Mouse (Mus musculus) ES-Bruce4 (cell line): ENCODE results near the gene Bud13. TPM values are rescaled to one million over a fixed set of nuclear protein-coding genes. Genes with fewer than 3 reads are reported as not detected.

Experiments used
- H3K27ac ChIP-seq: 2 replicates; pipeline ENCODE4 v1.5.1; 2012; ENCODE audit warnings: low read length, inconsistent platforms; ENCODE audit not compliant: insufficient read depth
- H3K27me3 ChIP-seq: 2 replicates; pipeline ENCODE4 v1.6.1; 2012; ENCODE audit warnings: mild to moderate bottlenecking, low read length, inconsistent platforms; ENCODE audit not compliant: control insufficient read depth, poor library complexity, insufficient read depth, severe bottlenecking
- H3K36me3 ChIP-seq: 2 replicates; pipeline ENCODE4 v1.6.1; 2012; ENCODE audit warnings: inconsistent platforms, mild to moderate bottlenecking, low read length, moderate library complexity; ENCODE audit not compliant: control insufficient read depth, poor library complexity, insufficient read depth, severe bottlenecking
- H3K4me1 ChIP-seq: one replicate; pipeline ENCODE4 v1.8.1; 2011; ENCODE audit warnings: low read length; ENCODE audit not compliant: control insufficient read depth, insufficient read depth
- H3K4me3 ChIP-seq: 2 replicates; pipeline ENCODE4 v1.5.1; 2011; ENCODE audit warnings: low read depth, mild to moderate bottlenecking, low read length
- H3K9ac ChIP-seq: 2 replicates; pipeline ENCODE4 v1.6.1; 2012; ENCODE audit warnings: low read depth, mild to moderate bottlenecking, inconsistent platforms; ENCODE audit not compliant: poor library complexity, severe bottlenecking
- H3K9me3 ChIP-seq: replicated peaks from 2 replicates; pipeline ENCODE4 v1.6.1; 2012; ENCODE audit warnings: mild to moderate bottlenecking, low read length, inconsistent platforms; ENCODE audit not compliant: control insufficient read depth, poor library complexity, insufficient read depth, severe bottlenecking
- CTCF ChIP-seq: IDR thresholded peaks from one replicate; pipeline ENCODE4 v1.8.1; 2011; ENCODE audit warnings: low read depth, low read length
- EP300 ChIP-seq: IDR thresholded peaks from 2 replicates; pipeline ENCODE4 v1.6.1; 2011; ENCODE audit warnings: low read depth, low read length; ENCODE audit not compliant: insufficient read depth
- POLR2A ChIP-seq: IDR thresholded peaks from one replicate; pipeline ENCODE4 v1.8.1; 2011; ENCODE audit warnings: low read length; ENCODE audit not compliant: insufficient read depth
- polyA plus RNA-seq: library from polyadenylated mRNA; stranded (reverse); fragments of >200 nt; gene quantifications from 2 replicates; pipeline ENCODE4 v1.2.4, GENCODE M21; 2011; ENCODE audit warnings: low read depth; ENCODE audit not compliant: missing spikeins, insufficient read depth, insufficient read length

Bud13 gene
- polyA plus RNA-seq, 1 experiment = 28.5 TPM

GRCm38 (mm10) chr9:46337331-46337730 lies 54.5 kb downstream of the Bud13 start:
- H3K4me1 ChIP-seq = peaks cover 2% of the 10 kb centered on the region
- H3K9ac ChIP-seq = no peak overlapping the region
- H3K27me3 ChIP-seq = no peaks in the 10 kb centered on the region
- no peak overlapping the region for H3K4me3 ChIP-seq
- TF ChIP-seq POLR2A (no peak), EP300 (no peak), CTCF (no peak)
- H3K9me3 ChIP-seq = no peaks in the 10 kb centered on the region; the same call in 1 of the 2 replicates
- H3K27ac ChIP-seq = no peak overlapping the region
- no peaks in the 10 kb centered on the region for H3K36me3 ChIP-seq

- Histone ChIP-seq H3K27ac (no peak overlapping the region), H3K27me3 (no peaks in the 10 kb centered on the region), H3K4me1 (peaks cover 2% of the 10 kb centered on the region), H3K4me3 (no peak overlapping the region), H3K36me3 (no peaks in the 10 kb centered on the region), H3K9me3 (no peaks in the 10 kb centered on the region; the same call in 1 of the 2 replicates), H3K9ac (no peak overlapping the region)
- 0 out of 2 replicates have a peak, but pooled peaks have one; percentile 13 for TF ChIP-seq EP300
- no peak for TF ChIP-seq CTCF
- TF ChIP-seq POLR2A = no peak
Observed at GRCm38 (mm10) chr9:46337852-46338291, 55.1 kb downstream of the Bud13 start.

GRCm38 (mm10) chr9:46338384-46338783 lies 55.6 kb downstream of the Bud13 start:
- Histone ChIP-seq H3K36me3 (no peaks in the 10 kb centered on the region), H3K4me1 (peaks cover 2% of the 10 kb centered on the region), H3K9ac (no peak overlapping the region), H3K4me3 (no peak overlapping the region), H3K9me3 (no peaks in the 10 kb centered on the region; the same call in 1 of the 2 replicates), H3K27me3 (no peaks in the 10 kb centered on the region), H3K27ac (peak overlapping the region; percentile 83)
- no peak for TF ChIP-seq CTCF
- TF ChIP-seq EP300 = no peak
- no peak for TF ChIP-seq POLR2A

GRCm38 (mm10) chr9:46339051-46339652 lies 56.3 kb downstream of the Bud13 start:
- no peak overlapping the region for H3K9ac ChIP-seq
- no peaks in the 10 kb centered on the region for H3K27me3 ChIP-seq
- no peak for TF ChIP-seq EP300
- no peak for TF ChIP-seq CTCF
- no peak for TF ChIP-seq POLR2A
- H3K4me3 ChIP-seq = no peak overlapping the region
- H3K4me1 ChIP-seq = peaks cover 2% of the 10 kb centered on the region
- H3K36me3 ChIP-seq = no peaks in the 10 kb centered on the region
- H3K27ac ChIP-seq = no peak overlapping the region
- H3K9me3 ChIP-seq = no peaks in the 10 kb centered on the region; the same call in 1 of the 2 replicates

- Histone ChIP-seq H3K27ac (no peak overlapping the region), H3K9me3 (no peaks in the 10 kb centered on the region), H3K4me1 (no peaks in the 10 kb centered on the region), H3K36me3 (no peaks in the 10 kb centered on the region), H3K4me3 (no peak overlapping the region), H3K9ac (no peak overlapping the region), H3K27me3 (no peaks in the 10 kb centered on the region)
- TF ChIP-seq EP300 (no peak), CTCF (no peak), POLR2A (no peak)
Observed at GRCm38 (mm10) chr9:46345887-46346665, 63.3 kb downstream of the Bud13 start.

Other genes starting within 250 kb of the Bud13 start
- not detected in 2 replicates for gene Apoa1, start 54.4 kb upstream of the Bud13 start, polyA plus RNA-seq
- not detected in 2 replicates for gene Apoc3, start 47.4 kb upstream of the Bud13 start, polyA plus RNA-seq
- not detected in 2 replicates for gene Apoa4, start 42.3 kb upstream of the Bud13 start, polyA plus RNA-seq
- not detected in 2 replicates for gene Apoa5, start 14.4 kb upstream of the Bud13 start, polyA plus RNA-seq
- gene Zpr1, start 9.9 kb upstream of the Bud13 start, polyA plus RNA-seq = 69.0 and 69.1 TPM in 2 replicates
- gene 4931429L15Rik, start 37.0 kb downstream of the Bud13 start, polyA plus RNA-seq = not detected in 2 replicates